Mouse (Mus musculus): Measurements from ENCODE around the gene Nr2c2ap.

Gene Nr2c2ap

GRCm38 (mm10) chr8:70120667-70121066, 10.5 kb upstream of the Nr2c2ap start, which contains the start of gene Ncan:
TSS of gene Ncan (minus strand) at chr8:70120873.
- peak; percentile 55 for DNase-seq

GRCm38 (mm10) chr8:70122863-70123262, 8.3 kb upstream of the Nr2c2ap start:
- no peak for DNase-seq

GRCm38 (mm10) chr8:70124992-70125391, 6.1 kb upstream of the Nr2c2ap start:
- no peak for DNase-seq

GRCm38 (mm10) chr8:70128435-70128834, 2.7 kb upstream of the Nr2c2ap start:
- DNase-seq = peak; percentile 48

- peak; percentile 46 for DNase-seq
Measured at GRCm38 (mm10) chr8:70129309-70129952, 1.7 kb upstream of the Nr2c2ap start.

- no peak for DNase-seq
Measured at GRCm38 (mm10) chr8:70130066-70130465, 1.1 kb upstream of the Nr2c2ap start.

- DNase-seq = no peak
Measured at GRCm38 (mm10) chr8:70134086-70134485, 3.0 kb downstream of the Nr2c2ap start.

- no peak for DNase-seq
Measured at GRCm38 (mm10) chr8:70134931-70135330, 3.8 kb downstream of the Nr2c2ap start.

GRCm38 (mm10) chr8:70136591-70136990, 5.5 kb downstream of the Nr2c2ap start:
- no peak for DNase-seq

GRCm38 (mm10) chr8:70137890-70138289, 6.8 kb downstream of the Nr2c2ap start:
- DNase-seq = no peak

- DNase-seq = peak; percentile 99
Measured at GRCm38 (mm10) chr8:70139026-70139857, 8.1 kb downstream of the Nr2c2ap start, which contains the start of the genes Rfxank, Borcs8 and Mef2b. TSS of gene Rfxank (minus strand) at chr8:70139154. TSS of gene Borcs8 (plus strand) at chr8:70139499. TSS of gene Mef2b (plus strand) at chr8:70139711.

- no peak for DNase-seq
Measured at GRCm38 (mm10) chr8:70139981-70140380, 8.8 kb downstream of the Nr2c2ap start.

- DNase-seq = no peak
Measured at GRCm38 (mm10) chr8:70147678-70148607, 16.8 kb downstream of the Nr2c2ap start.

- DNase-seq = no peak
Measured at GRCm38 (mm10) chr8:70150158-70150557, 19.0 kb downstream of the Nr2c2ap start.

GRCm38 (mm10) chr8:70152537-70153257, 21.6 kb downstream of the Nr2c2ap start:
- DNase-seq = peak; percentile 76

GRCm38 (mm10) chr8:70157240-70157800, 26.2 kb downstream of the Nr2c2ap start:
- no peak for DNase-seq

- peak; percentile 65 for DNase-seq
Measured at GRCm38 (mm10) chr8:70158069-70158853, 27.1 kb downstream of the Nr2c2ap start.

GRCm38 (mm10) chr8:70159211-70159610, 28.1 kb downstream of the Nr2c2ap start:
- DNase-seq = no peak

GRCm38 (mm10) chr8:70160015-70160414, 28.9 kb downstream of the Nr2c2ap start:
- DNase-seq = no peak

- no peak for DNase-seq
Measured at GRCm38 (mm10) chr8:70163316-70163715, 32.2 kb downstream of the Nr2c2ap start.
